Mouse (Mus musculus) neutrophil, adult 65 days (primary cell): ENCODE measurements around the gene Slc35f5. TPM values are rescaled to one million over a fixed set of nuclear protein-coding genes. Genes with fewer than 3 reads are reported as not detected.

Experiments used
- total RNA-seq: library from RNA; stranded (reverse); gene quantifications from 2 replicates; pipeline ENCODE4 v1.2.4, GENCODE M21; 2023

Gene Slc35f5
- 5.6 and 6.0 TPM in 2 replicates for total RNA-seq

DNA sequence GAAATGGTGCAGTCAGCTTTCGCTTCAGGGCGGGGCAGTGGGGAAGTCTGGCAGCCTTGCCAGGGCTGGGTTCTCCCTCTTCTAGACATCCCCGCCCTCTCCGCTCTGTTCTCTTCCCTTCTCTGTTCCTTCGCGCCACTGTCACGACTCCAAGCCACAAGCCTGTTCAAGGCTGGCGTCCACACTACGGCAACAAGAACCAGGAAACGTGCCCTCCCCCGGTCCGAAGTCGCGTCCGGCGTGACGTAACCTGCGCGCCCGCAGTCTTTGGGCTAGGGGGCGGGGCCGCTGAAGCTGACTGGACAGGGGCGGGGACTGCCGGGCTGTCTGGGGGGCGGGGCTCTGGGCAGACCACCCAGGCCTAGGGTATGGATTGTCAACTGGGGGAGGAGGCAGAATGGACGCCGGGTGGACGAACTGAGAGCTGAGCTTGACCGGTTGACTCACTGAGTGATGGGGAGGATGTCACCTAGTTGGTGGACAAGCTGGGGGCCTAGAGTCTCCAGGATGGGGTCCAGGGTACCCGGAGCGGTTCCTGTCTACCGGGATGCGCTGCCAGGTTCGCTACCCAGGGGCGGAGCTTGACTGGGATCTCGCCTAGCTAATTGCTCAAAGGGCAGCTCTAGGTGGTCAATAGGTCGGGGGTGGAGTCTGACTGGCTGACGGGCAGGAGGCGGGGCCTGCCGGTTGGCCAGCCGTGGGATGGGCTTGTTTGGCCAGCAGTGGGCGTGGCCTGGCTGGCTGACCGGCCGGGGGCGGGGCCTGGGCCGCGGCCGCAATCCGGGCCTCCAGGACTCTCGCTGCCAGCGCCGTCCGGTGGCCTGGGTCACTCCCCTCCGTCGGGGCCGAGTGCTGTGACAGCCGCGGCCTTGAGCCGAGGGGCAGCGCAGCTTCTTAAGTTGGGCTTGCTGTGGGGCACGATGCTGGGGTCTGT is at the start of gene Slc35f5:
Gene Slc35f5, plus strand, starts transcription at position 337 of the 934 bp plus-strand sequence.

Other genes with a start within 250 kb of the Slc35f5 start
- gene Actr3, start 124.9 kb upstream of the Slc35f5 start, total RNA-seq = 999 and 1,031 TPM in 2 replicates
- gene Gpr39, start 116.4 kb downstream of the Slc35f5 start, total RNA-seq = not detected in 2 replicates